Mouse (Mus musculus) kidney, postnatal 0 days (tissue): ENCODE measurements at regions not wholly inside any gene's neighbourhood (a gene's known extent, or its start where the extent isn't known, plus 50 kb on each side); places are given as distances from the start of the nearest gene placed in this dataset.

Experiments used
- ATAC-seq: fragments of 200-750 bp; cut with Nextera tagmentation; replicated peaks from 2 replicates; pipeline ENCODE4 v1.8.0; 2017; ENCODE audit warnings: low read depth, moderate number of reproducible peaks, moderate TSS enrichment, moderate library complexity; ENCODE audit not compliant: low FRiP score
- DNase-seq: peaks from one replicate; pipeline ENCODE4 v3.0.0-alpha.2; 2016; ENCODE audit warnings: low spot score
- H3K27ac ChIP-seq: fragments of 300-500 bp; sonication (generic); 2 replicates; pipeline ENCODE4 v1.5.1; 2014; ENCODE audit warnings: mild to moderate bottlenecking
- H3K27me3 ChIP-seq: fragments of 300-500 bp; sonication (generic); 2 replicates; pipeline ENCODE4 v1.6.1; 2014; ENCODE audit warnings: low read length, mixed read lengths; ENCODE audit not compliant: insufficient read depth
- H3K36me3 ChIP-seq: fragments of 300-500 bp; sonication (generic); 2 replicates; pipeline ENCODE4 v1.6.1; 2014; ENCODE audit warnings: low read length, mixed read lengths; ENCODE audit not compliant: insufficient read depth
- H3K4me1 ChIP-seq: fragments of 300-500 bp; sonication (generic); replicated peaks from 2 replicates; pipeline ENCODE4 v1.6.1; 2014; ENCODE audit warnings: antibody characterized with exemption, low read length, mixed read lengths; ENCODE audit not compliant: insufficient read depth
- H3K4me2 ChIP-seq: fragments of 300-500 bp; sonication (generic); 2 replicates; pipeline ENCODE4 v1.6.1; 2014; ENCODE audit warnings: mild to moderate bottlenecking, low read length, moderate library complexity, mixed read lengths
- H3K4me3 ChIP-seq: fragments of 300-500 bp; sonication (generic); replicated peaks from 2 replicates; pipeline ENCODE4 v1.5.1; 2014; ENCODE audit warnings: low read depth, low read length
- H3K9ac ChIP-seq: fragments of 300-500 bp; sonication (generic); 2 replicates; pipeline ENCODE4 v1.6.1; 2014; ENCODE audit warnings: low read depth, low read length
- H3K9me3 ChIP-seq: fragments of 300-500 bp; sonication (generic); replicated peaks from 2 replicates; pipeline ENCODE4 v1.6.1; 2016; ENCODE audit warnings: low read length, inconsistent platforms, mixed read lengths
- CTCF ChIP-seq: IDR thresholded peaks from 2 replicates; pipeline ENCODE4 v1.5.1; 2016; ENCODE audit warnings: antibody characterized with exemption, low read depth, mild to moderate bottlenecking, moderate library complexity
- WGBS: fragments of 180-500 bp; shearing (Covaris S2); extraction: QIAGEN DNeasy Blood & Tissue Kit; methylation state at CpG from one replicate; pipeline ENCODE4 v1.1.7; 2014; 5-methylcytosine and 5-hydroxymethylcytosine counted together

GRCm38 (mm10) chr17:76451296-76451834 lies 899.6 kb upstream of the Fam98a start:
- no peak for TF ChIP-seq CTCF
- Histone ChIP-seq H3K4me3 (no peak overlapping the region), H3K36me3 (no peaks in the 10 kb centered on the region), H3K27ac (no peak overlapping the region), H3K9ac (no peak overlapping the region), H3K27me3 (no peaks in the 10 kb centered on the region), H3K4me1 (no peaks in the 10 kb centered on the region), H3K9me3 (no peaks in the 10 kb centered on the region), H3K4me2 (no peak overlapping the region)
- 83% methylated on average over 4 of the region's 4 CpGs for WGBS
- DNase-seq (no peak), ATAC-seq (no peak)
